Mouse (Mus musculus) heart, adult 8-10 months (tissue): ENCODE data around the gene Ccdc6. TPM values are rescaled to one million over a fixed set of nuclear protein-coding genes. Genes with fewer than 3 reads are reported as not detected.

Experiments
- DNase-seq: peaks from one replicate; pipeline ENCODE4 v3.0.0; 2022; ENCODE audit warnings: low spot score
- total RNA-seq, 4 experiments: library from RNA; stranded (reverse); gene quantifications; 2 replicates each; pipeline ENCODE4 v1.2.4; 2022

The Ccdc6 gene
- total RNA-seq, 4 experiments from 2014 or later, result 23.3 to 28.6 (median 24.9) TPM

GRCm38 (mm10) chr10:70167625-70168024, 70.7 kb downstream of the Ccdc6 start:
- DNase-seq, result no peak

- no peak for DNase-seq
Observed at GRCm38 (mm10) chr10:70168396-70168795, 71.5 kb downstream of the Ccdc6 start.

DNA sequence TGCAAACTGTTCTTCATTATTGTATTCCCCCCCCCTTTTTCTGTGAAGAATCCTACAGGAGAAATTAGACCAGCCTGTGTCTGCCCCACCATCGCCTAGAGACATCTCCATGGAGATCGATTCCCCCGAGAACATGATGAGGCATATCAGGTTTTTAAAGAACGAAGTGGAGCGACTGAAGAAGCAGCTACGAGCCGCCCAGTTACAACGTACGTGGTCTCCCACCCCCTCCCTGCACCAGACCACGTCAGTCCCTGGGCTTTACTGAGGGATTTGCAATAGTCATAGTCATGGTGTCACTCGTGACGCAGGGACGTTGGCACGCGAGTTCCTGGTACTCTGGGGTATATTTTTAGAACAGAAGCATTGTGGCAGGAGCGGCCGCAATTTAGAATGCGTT, 72.1 kb downstream of the Ccdc6 start:
- peak; percentile 31 for DNase-seq

GRCm38 (mm10) chr10:70173314-70173713, 76.4 kb downstream of the Ccdc6 start:
- peak; percentile 58 for DNase-seq

DNA sequence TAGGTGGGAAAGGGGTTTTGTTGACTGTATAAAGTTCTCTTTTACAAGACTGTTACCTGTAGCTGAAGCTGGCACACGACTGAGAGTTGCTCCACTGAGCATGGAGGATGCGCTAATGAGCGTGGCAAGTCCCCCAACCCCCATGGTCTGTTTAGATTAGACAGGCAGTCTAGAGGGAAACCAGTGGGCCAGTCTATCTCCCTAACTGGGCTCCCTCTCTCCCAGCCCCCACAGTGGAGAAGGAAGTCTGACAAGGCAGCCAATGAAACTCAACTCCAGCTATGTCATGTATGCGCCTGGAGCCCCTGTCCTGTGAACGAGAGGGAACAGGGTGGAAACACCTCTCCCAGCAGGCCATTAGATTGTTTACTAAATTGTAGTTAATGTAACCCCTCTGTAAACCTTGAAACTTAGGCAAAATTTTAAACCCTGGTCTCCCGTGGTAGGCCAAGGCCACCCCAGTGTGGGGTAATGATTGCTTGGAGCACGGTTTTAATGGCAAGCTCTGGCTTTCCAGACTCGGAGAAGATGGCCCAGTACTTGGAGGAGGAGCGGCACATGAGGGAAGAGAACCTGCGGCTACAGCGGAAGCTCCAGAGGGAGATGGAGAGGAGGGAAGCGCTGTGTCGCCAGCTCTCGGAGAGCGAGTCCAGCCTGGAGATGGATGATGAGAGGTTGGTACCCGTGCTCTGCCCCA, 77.7 kb downstream of the Ccdc6 start:
- DNase-seq, result no peak

DNA sequence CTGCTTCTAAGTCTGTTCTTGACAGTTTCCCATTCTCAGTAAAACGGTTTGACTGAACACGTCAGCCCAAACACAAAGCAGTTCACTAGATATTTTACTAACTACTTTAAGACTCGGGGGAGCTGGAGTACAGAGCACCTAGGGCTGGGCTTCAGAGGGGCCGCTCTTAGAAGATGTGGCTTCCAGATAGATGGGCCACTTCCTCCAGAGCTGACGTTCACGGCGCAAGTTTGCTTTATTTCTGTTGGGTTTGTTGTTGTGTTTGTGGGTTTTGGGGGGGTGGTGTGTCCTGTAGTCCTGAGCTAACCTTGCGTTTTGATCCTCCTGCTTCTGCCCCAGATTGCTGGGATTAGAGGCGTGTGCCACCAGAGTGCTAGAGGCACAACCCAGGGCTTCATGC, 83.8 kb downstream of the Ccdc6 start:
- no peak for DNase-seq

GRCm38 (mm10) chr10:70181279-70181972, 84.5 kb downstream of the Ccdc6 start:
- no peak for DNase-seq

DNA sequence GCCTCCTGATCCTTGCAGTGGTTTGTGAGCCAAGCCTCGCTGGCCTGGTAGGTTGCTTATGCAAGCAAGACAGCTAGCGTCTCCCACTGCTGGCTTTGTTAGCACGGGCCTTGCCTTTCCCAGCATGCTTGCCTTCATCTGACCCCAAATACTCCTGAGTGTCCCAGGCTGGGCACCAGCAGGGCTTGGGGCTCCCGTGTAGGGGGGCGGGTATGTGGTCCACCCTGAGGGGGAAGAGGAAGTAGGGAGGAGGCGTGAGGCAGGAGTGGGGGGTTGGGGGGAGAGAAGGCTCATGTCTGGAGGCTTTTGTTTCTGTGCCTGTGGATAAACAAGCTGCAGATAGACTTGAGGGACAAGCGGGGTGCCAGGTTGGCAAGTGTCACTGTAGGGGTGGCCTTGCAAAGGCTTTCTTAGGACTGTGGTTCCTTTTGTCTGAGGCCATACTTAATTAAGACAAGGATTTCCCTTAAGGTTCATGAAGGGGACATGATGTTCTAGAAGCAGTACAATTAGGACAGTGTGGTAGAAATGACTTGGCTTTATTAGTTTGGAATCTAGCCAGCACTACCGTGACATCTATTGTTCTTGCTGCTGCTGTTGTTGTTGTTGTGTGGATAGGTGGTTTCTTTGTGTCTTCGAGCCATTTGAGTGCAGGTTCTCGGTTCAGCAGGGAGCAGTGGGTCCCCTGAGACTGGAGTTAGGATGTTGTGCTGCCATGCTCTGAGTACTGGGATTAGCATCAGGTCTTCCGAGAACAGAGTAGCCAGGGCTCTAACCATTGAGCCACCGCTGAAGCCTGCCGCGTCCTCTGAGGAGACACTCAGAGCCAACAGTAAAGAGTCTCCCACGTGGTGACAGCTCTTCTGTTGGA, 86.5 kb downstream of the Ccdc6 start:
- peak; percentile 68 for DNase-seq

GRCm38 (mm10) chr10:70186136-70186535, 89.2 kb downstream of the Ccdc6 start:
- peak; percentile 33 for DNase-seq

DNA sequence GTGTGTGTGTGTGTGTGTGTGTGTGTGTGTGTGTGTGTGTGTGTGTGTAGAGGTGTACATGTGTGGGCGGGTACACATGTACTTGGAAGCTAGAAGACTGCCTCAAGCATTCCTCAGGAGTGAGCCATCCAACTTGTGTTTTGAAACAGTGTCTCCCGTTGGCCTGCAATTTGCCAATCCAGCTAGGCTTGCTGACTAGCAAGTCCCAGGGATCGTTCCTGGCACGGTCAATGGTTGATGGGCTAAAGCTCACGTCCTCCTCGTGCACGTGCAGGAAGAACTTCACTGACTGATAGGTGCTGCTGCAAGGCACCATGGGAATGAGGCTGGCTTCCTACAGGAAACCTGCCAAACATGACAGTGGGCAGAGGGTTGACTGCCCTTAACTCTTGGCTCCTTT, 89.7 kb downstream of the Ccdc6 start:
- DNase-seq, result no peak

GRCm38 (mm10) chr10:70189864-70190263, 92.9 kb downstream of the Ccdc6 start:
- DNase-seq, result no peak

DNA sequence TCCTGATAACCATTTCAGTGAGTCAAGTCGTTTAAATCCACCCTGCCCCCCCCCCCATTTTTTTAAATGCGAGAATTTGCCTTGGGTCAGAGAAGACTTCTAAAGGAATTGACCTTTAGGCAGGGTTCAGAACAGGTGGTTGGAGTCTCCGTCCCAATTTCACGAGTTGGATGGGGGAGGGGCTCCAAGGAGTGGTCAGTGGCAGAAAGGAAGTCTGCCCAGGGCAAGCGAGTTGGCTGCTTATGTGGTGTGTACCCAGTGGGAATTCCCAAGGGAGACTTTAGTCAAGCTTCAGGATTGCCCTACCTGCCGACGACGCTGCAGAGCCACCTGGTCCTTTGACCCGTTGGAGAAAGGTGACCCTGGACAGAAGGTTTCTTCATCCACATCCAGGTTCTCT, 97.4 kb downstream of the Ccdc6 start:
- no peak for DNase-seq

DNA sequence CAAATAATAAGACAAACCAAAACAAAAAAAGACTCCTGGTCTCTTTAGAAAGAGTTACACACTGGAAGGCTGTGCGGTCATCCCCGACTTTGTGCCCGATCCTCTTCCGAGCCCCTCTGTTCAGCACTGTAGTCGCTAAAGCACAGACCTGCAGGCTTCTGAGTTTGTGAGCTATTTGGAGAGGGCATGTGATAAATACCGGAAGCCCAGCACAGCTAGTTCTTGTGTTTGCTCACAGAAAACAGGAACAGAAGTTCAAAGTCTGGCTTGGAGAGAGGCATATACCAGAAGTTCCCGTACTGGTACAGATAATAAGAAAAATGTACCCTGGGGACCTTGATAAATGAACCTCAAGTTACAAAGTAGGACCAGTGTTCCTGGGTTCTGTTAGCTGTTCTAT, 98.4 kb downstream of the Ccdc6 start:
- DNase-seq, result no peak

DNA sequence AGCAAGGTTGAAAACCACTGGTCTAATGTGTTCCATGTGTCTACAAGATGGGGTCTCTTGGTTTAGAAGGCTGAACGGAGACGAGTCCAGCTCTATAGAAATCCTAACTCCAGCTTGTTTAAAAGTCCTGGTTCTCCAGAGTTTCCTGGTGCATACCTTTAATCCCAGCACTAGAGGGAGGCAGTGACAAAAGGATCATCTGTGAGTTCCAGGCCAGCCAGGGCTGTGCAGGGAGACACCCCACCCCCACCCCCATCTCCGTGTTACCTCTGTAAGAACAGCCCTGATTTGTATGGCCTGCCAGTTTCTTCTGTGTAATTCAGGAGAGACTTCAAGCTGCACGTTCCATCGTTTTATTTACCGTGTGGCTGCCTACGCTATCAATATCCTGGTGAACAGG, 98.9 kb downstream of the Ccdc6 start:
- no peak for DNase-seq

GRCm38 (mm10) chr10:70196666-70197065, 99.7 kb downstream of the Ccdc6 start:
- DNase-seq, result peak; percentile 48

GRCm38 (mm10) chr10:70197601-70198000, 100.7 kb downstream of the Ccdc6 start:
- DNase-seq, result no peak

DNA sequence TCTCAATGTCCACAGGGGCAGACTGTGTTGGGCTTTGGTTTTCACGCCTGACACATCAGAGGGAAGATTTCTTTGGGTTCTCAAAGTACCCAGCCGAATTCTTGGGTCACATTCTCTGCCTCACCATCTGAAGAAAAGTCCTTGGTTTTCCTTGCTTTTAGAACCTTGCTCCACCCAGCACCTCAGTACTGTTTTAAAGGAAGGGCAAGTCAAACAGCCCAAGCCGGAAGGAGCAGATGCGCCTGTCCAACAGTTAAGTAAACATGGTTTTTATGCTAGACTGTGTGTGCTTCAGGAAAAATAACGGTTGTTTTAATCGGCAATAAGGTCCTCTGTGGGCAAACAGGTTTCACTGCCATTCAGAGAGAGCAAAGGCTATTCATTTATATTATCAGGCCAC, 101.1 kb downstream of the Ccdc6 start:
- no peak for DNase-seq

DNA sequence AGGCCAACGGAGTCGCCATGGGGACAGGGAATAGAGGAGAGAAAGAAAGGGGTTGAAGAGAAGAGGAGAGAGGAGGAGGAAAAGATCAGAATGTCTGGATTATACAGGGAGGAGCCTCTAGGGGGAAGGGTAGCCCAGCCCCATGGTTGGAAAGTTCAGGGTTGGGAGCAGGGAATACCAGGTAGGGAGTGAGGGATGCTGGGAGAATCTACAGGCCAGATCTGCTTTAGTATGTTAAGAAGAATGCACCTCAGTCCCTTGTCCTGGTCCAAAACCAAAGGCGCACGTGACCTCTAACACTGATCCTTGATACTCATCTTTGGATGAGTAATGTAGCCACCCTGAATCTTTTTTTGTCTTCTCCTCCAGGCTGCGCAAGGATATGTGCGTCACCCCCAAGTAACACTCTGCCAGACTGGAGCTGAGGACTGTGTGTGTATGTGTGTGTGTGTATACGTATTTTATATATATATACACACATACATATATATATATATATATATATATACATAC, 102.1 kb downstream of the Ccdc6 start:
- DNase-seq, result no peak

DNA sequence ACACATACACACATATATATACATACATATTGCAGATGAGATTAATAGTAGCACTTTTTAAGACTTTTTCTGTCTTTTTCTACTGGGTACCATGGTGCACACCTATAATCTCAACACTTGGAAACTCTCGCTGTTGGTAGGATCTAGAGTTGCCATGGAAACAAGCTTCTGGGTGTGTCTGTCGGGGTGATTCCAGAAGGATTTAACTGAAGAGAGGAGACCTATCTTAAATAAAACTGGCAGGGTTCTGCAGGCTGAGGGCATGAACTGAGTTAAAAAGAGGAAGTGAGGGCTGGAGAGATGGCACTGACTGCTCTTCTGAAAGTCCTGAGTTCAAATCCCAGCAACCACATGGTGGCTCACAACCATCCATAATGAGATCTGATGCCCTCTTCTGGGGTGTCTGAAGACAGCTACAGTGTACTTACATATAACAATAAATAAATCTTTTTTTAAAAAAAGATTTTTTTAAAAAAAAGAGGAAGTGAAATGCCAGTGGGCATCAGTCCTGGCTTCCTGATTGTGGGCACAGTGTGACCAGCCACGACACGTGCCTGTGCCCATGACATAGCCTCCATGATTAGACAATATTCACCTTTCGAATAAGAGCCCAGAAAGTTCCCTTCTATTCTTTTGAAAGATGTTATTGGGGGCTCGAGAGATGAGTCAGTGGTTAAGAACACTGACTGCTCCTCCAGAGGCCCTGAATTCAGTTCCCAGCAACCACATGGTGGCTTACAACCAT, 102.7 kb downstream of the Ccdc6 start:
- no peak for DNase-seq

GRCm38 (mm10) chr10:70200889-70201500, 104.1 kb downstream of the Ccdc6 start:
- DNase-seq, result no peak
